Mouse (Mus musculus) heart, embryonic 11.5 days (tissue): Measurements from ENCODE around the gene Kcnk18. TPM values are rescaled to one million over a fixed set of nuclear protein-coding genes. Genes with fewer than 3 reads are reported as not detected.

Experiments
- ATAC-seq: fragments of 200-750 bp; cut with Nextera tagmentation; replicated peaks from 2 replicates; pipeline ENCODE4 v1.8.0; 2017; ENCODE audit warnings: moderate library complexity; ENCODE audit not compliant: insufficient number of reproducible peaks, low FRiP score, low TSS enrichment
- H3K27ac ChIP-seq: fragments of 300-500 bp; sonication (generic); 2 replicates; pipeline ENCODE4 v1.5.1; 2014; ENCODE audit warnings: mild to moderate bottlenecking, low read depth, low read length
- H3K27me3 ChIP-seq: fragments of 300-500 bp; sonication (generic); 2 replicates; pipeline ENCODE4 v1.6.1; 2014; ENCODE audit warnings: mild to moderate bottlenecking, low read length, mixed read lengths; ENCODE audit not compliant: control insufficient read depth, insufficient read depth
- H3K36me3 ChIP-seq: fragments of 300-500 bp; sonication (generic); 2 replicates; pipeline ENCODE4 v1.6.1; 2014; ENCODE audit warnings: mild to moderate bottlenecking, low read length, moderate library complexity, mixed read lengths; ENCODE audit not compliant: control insufficient read depth, insufficient read depth
- H3K4me1 ChIP-seq: fragments of 300-500 bp; sonication (generic); 2 replicates; pipeline ENCODE4 v1.6.1; 2014; ENCODE audit warnings: low read length; ENCODE audit not compliant: control insufficient read depth, insufficient read depth
- H3K4me2 ChIP-seq: fragments of 300-500 bp; sonication (generic); 2 replicates; pipeline ENCODE4 v1.6.1; 2014; ENCODE audit warnings: mild to moderate bottlenecking, moderate library complexity
- H3K4me3 ChIP-seq: fragments of 300-500 bp; sonication (generic); 2 replicates; pipeline ENCODE4 v1.5.1; 2014; ENCODE audit warnings: low read depth, low read length
- H3K9ac ChIP-seq: fragments of 300-500 bp; sonication (generic); 2 replicates; pipeline ENCODE4 v1.6.1; 2014; ENCODE audit warnings: mild to moderate bottlenecking, low read depth, low read length, moderate library complexity
- H3K9me3 ChIP-seq: fragments of 300-500 bp; sonication (generic); replicated peaks from 2 replicates; pipeline ENCODE4 v1.6.1; 2016; ENCODE audit warnings: low read length; ENCODE audit not compliant: control insufficient read depth
- WGBS: fragments of 180-500 bp; shearing (Covaris S2); extraction: QIAGEN DNeasy Blood & Tissue Kit; methylation state at CpG from one replicate; pipeline ENCODE4 v1.1.7; 2014; ENCODE audit not compliant: insufficient replicate concordance; 5-methylcytosine and 5-hydroxymethylcytosine counted together
- polyA plus RNA-seq: library from polyadenylated mRNA; unstranded; fragments of >200 nt; fragmentation: Nextera tagmentation; extraction: Ambion mirVana; gene quantifications from 2 replicates; pipeline ENCODE4 v1.2.1, GENCODE M21; 2014

Kcnk18 gene
- polyA plus RNA-seq, 1 experiment from 2014 or later = not detected

GRCm38 (mm10) chr19:59198161-59198560 lies 20.9 kb upstream of the Kcnk18 start:
- Histone ChIP-seq H3K27ac (no peak overlapping the region), H3K9me3 (peaks cover 4% of the 10 kb centered on the region), H3K27me3 (peaks cover 50% of the 10 kb centered on the region), H3K4me1 (peaks cover 8% of the 10 kb centered on the region; the same call in 1 of the 2 replicates), H3K4me2 (no peak overlapping the region), H3K36me3 (no peaks in the 10 kb centered on the region), H3K4me3 (no peak overlapping the region), H3K9ac (no peak overlapping the region)
- ATAC-seq = no peak
- WGBS = 29% methylated on average over 7 of the region's 7 CpGs

- Histone ChIP-seq H3K36me3 (no peaks in the 10 kb centered on the region), H3K9me3 (no peaks in the 10 kb centered on the region), H3K4me1 (peaks cover 4% of the 10 kb centered on the region; the same call in 1 of the 2 replicates), H3K4me2 (no peak overlapping the region), H3K27me3 (peaks cover 9% of the 10 kb centered on the region; the same call in 1 of the 2 replicates), H3K9ac (no peak overlapping the region), H3K27ac (no peak overlapping the region), H3K4me3 (no peak overlapping the region)
- WGBS = 20% methylated on average over 5 of the region's 5 CpGs
- no peak for ATAC-seq
Observed at GRCm38 (mm10) chr19:59208475-59208874, 10.5 kb upstream of the Kcnk18 start.

- 55% methylated on average over 2 of the region's 2 CpGs for WGBS
- H3K27me3 ChIP-seq = peaks cover 9% of the 10 kb centered on the region; the same call in 1 of the 2 replicates
- H3K4me1 ChIP-seq = peaks cover 4% of the 10 kb centered on the region; the same call in 1 of the 2 replicates
- no peak overlapping the region for H3K9ac ChIP-seq
- H3K9me3 ChIP-seq = no peaks in the 10 kb centered on the region
- no peak for ATAC-seq
- no peak overlapping the region for H3K4me3 ChIP-seq
- no peak overlapping the region for H3K4me2 ChIP-seq
- no peak overlapping the region for H3K27ac ChIP-seq
- no peaks in the 10 kb centered on the region for H3K36me3 ChIP-seq
Observed at GRCm38 (mm10) chr19:59208986-59209385, 10.0 kb upstream of the Kcnk18 start.

- no peak overlapping the region for H3K9ac ChIP-seq
- peaks cover 4% of the 10 kb centered on the region; the same call in 1 of the 2 replicates for H3K4me1 ChIP-seq
- H3K4me2 ChIP-seq = no peak overlapping the region
- no peaks in the 10 kb centered on the region for H3K9me3 ChIP-seq
- no peak overlapping the region for H3K27ac ChIP-seq
- no peaks in the 10 kb centered on the region for H3K36me3 ChIP-seq
- H3K4me3 ChIP-seq = no peak overlapping the region
- no peak for ATAC-seq
- no peaks in the 10 kb centered on the region; the same call in 1 of the 2 replicates for H3K27me3 ChIP-seq
- 82% methylated on average over 3 of the region's 3 CpGs for WGBS
Observed at GRCm38 (mm10) chr19:59216891-59217290, 2.1 kb upstream of the Kcnk18 start.

- no peak overlapping the region for H3K4me2 ChIP-seq
- no peak overlapping the region for H3K9ac ChIP-seq
- no peaks in the 10 kb centered on the region for H3K9me3 ChIP-seq
- no peaks in the 10 kb centered on the region for H3K36me3 ChIP-seq
- H3K27me3 ChIP-seq = no peaks in the 10 kb centered on the region; the same call in 1 of the 2 replicates
- H3K4me3 ChIP-seq = no peak overlapping the region
- WGBS = 71% methylated on average over 3 of the region's 3 CpGs
- ATAC-seq = no peak
- H3K27ac ChIP-seq = no peak overlapping the region
- no peaks in the 10 kb centered on the region; the same call in 1 of the 2 replicates for H3K4me1 ChIP-seq
Observed at GRCm38 (mm10) chr19:59221131-59221530, 2.1 kb downstream of the Kcnk18 start.

- Histone ChIP-seq H3K9me3 (no peaks in the 10 kb centered on the region), H3K4me1 (no peaks in the 10 kb centered on the region), H3K27ac (no peak overlapping the region), H3K4me2 (no peak overlapping the region), H3K9ac (no peak overlapping the region), H3K4me3 (no peak overlapping the region), H3K27me3 (no peaks in the 10 kb centered on the region), H3K36me3 (no peaks in the 10 kb centered on the region)
- 39% methylated on average over 3 of the region's 3 CpGs for WGBS
- no peak for ATAC-seq
Observed at GRCm38 (mm10) chr19:59228376-59228775, 9.4 kb downstream of the Kcnk18 start.

GRCm38 (mm10) chr19:59232786-59233185 lies 13.8 kb downstream of the Kcnk18 start:
- Histone ChIP-seq H3K36me3 (no peaks in the 10 kb centered on the region), H3K27me3 (no peaks in the 10 kb centered on the region), H3K4me3 (no peak overlapping the region), H3K27ac (no peak overlapping the region), H3K9me3 (no peaks in the 10 kb centered on the region), H3K9ac (no peak overlapping the region), H3K4me2 (no peak overlapping the region), H3K4me1 (no peaks in the 10 kb centered on the region)
- 65% methylated on average over 5 of the region's 5 CpGs for WGBS
- ATAC-seq = no peak

- Histone ChIP-seq H3K27me3 (no peaks in the 10 kb centered on the region), H3K9ac (no peak overlapping the region), H3K36me3 (no peaks in the 10 kb centered on the region), H3K4me2 (no peak overlapping the region), H3K4me1 (no peaks in the 10 kb centered on the region), H3K4me3 (no peak overlapping the region), H3K9me3 (no peaks in the 10 kb centered on the region), H3K27ac (no peak overlapping the region)
- ATAC-seq = no peak
- WGBS = 76% methylated on average over 18 of the region's 18 CpGs
Observed at GRCm38 (mm10) chr19:59235001-59235400, 16.0 kb downstream of the Kcnk18 start.

GRCm38 (mm10) chr19:59236046-59236445 lies 17.0 kb downstream of the Kcnk18 start:
- Histone ChIP-seq H3K27me3 (no peaks in the 10 kb centered on the region; the same call in 1 of the 2 replicates), H3K4me3 (no peak overlapping the region), H3K9ac (no peak overlapping the region), H3K9me3 (no peaks in the 10 kb centered on the region), H3K27ac (no peak overlapping the region), H3K4me1 (no peaks in the 10 kb centered on the region), H3K36me3 (no peaks in the 10 kb centered on the region), H3K4me2 (no peak overlapping the region)
- WGBS = 80% methylated on average over 6 of the region's 6 CpGs
- no peak for ATAC-seq
